Mouse (Mus musculus) layer of hippocampus, adult 18-20 months (tissue): ENCODE results near the gene Ugt1a10. TPM values are rescaled to one million over a fixed set of nuclear protein-coding genes. Genes with fewer than 3 reads are reported as not detected.

Experiments used
- DNase-seq, 2 experiments: peaks; one replicate each; pipeline ENCODE4 v3.0.0; 2022; ENCODE audit warnings: low spot score in 2 of 2
- total RNA-seq, 2 experiments: library from RNA; stranded (reverse); gene quantifications; 2 replicates each; pipeline ENCODE4 v1.2.3; 2021

Gene Ugt1a10
- total RNA-seq, 2 experiments from 2014 or later = not detected

GRCm38 (mm10) chr1:88250023-88250422, 194.8 kb downstream of the Ugt1a10 start:
- DNase-seq = no peak

GRCm38 (mm10) chr1:88253106-88253505, 197.9 kb downstream of the Ugt1a10 start:
- DNase-seq = no peak

GRCm38 (mm10) chr1:88253540-88253939, 198.4 kb downstream of the Ugt1a10 start:
- DNase-seq = no peak

GRCm38 (mm10) chr1:88254793-88255465, 199.7 kb downstream of the Ugt1a10 start:
- DNase-seq = no peak

DNA sequence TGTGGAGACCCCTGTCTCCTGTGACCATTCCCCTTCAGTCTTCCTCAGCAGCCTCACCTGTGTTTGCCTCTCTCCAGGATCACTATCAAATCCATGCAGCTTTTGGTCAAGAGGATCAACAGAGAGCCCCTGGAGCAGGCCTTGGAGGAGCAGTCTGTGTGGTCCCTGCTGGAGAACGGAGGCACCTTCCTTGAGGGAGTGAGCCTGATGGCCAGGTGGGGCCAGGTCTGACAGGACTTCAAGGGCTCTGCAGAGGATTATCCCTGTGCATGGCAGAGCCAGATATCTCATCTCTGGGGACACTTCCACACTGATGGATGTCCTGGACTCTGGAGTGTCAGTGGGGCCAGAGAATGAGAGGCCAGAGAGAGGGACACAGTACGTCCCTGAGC, 200.3 kb downstream of the Ugt1a10 start:
- DNase-seq = no peak

DNA sequence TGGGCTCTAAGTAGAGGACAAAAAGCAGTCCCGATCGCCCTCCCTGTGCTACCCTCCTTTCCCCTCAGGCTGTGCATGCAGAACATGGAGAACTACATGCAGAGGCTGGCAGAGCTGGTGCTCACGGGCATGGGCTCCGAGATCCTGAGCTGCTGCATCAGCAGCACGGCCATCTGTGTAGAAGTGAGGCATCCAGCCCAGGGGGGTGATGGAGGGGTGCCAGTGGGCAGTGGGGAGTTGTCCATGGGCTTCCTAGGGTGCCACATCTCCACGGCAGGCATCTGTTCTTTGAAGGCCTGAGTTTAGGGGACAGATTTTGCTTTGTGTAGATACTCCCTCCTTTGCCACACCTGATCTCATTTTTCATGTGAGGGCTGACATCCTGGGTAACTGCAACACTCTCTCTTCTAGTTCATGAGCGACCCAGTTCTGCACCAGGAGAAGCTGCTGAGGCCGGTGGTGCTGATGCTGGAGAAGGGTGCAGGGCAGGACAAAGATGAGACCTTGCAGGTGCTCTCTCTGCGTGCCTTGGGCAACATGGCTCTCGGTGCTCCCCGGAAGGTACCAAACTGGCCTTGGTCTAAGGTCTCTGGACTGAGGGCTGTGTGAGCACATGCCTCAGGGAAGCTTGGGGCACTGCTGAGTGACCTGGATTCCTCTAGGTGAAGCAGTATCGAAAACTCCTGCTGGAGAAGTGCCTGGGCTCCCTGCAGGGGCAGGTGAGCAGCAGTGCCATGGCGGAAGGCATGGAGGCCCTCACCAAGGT, 201.0 kb downstream of the Ugt1a10 start:
- no peak for DNase-seq

DNA sequence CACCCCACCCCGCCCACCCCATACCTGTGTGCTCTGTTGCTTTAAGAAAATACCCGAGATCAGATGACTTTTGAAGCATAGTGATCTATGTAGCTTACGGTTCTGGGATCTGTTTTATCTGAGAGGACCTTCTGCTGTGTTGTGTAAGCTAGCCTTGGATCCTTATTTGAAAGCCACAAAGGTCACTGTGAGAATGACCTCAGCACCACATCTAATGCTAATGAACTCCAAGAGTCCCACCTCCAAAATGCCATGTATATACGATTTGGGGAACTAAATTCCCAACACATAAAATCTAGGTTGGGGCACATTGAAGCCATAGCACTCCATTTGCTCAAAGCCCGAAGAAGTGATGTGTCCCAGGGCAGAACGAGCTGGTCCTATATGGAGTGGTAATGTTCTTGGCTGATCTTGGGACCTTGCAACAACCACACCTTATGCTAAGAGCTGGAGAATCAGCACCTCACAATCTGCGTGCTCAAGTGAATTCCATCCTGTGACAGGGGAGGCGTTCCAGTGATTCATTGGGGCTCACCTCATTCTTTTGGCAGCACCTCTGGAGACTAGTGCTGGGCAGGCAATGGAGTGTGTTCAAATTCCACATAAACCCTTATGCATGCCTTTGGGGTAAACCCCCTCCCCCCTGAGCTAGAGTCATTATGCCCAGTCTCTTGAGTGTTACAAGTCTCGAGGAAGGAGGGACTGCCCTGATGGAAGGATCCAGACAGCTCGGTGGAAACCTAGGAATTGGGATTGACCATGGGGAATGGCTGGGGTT, 201.9 kb downstream of the Ugt1a10 start:
- DNase-seq = no peak

GRCm38 (mm10) chr1:88257681-88258080, 202.5 kb downstream of the Ugt1a10 start:
- no peak for DNase-seq

GRCm38 (mm10) chr1:88258361-88258760, 203.2 kb downstream of the Ugt1a10 start:
- DNase-seq = no peak

DNA sequence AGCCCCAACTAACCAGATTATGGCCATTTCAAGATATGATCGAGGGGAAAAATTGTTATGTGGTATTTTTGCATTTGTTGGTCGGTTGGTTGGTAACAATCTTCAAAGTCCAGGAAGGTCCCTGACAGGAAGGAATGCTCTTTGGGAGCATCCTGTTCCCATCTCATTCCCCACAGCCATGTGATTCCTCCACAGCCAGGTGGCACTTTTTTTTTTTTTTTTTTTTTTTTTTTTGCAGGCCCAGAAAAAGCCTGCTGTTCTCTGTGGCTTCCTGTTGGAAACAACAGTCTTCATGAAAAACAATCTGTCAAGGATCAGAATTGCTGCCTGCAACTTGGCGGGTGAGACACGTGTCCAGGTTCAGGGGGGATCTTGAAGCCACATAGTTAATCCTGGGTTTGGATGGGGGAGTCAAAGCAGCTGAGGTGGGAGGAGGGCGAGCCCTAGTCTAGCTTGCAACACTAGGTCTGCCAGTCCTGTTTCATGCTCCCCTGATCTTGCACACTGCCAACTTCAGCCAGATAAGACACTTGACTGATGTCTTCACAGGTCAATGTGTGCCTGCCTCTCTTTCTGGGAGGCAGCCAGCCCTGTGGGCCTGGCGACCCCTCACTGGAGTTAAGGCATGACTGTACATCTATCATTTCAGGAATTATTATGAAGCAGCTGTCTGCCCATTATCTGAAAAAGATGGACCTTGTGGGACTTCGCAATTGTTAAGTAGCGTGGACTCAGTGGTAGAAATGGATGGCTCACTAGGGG, 203.9 kb downstream of the Ugt1a10 start:
- no peak for DNase-seq

DNA sequence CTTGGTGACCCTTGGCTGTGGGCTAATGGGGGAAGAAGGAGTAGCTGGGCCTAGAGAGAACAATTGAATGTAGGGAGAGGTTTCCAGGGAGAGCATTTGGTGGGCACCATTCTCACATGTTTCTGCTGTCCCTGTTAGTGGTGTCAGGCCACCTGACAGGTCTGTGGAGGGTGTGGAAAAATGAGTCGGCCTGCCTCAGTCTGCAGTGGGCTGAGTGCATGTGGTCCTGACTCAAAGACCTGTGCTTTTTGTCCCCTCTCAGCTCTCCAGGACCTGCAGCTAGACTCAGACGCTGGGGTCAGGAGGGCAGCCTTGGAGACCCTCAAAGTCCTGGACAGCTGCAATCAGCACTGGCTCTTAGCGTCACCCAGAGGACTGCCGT, 204.4 kb downstream of the Ugt1a10 start:
- DNase-seq = no peak

DNA sequence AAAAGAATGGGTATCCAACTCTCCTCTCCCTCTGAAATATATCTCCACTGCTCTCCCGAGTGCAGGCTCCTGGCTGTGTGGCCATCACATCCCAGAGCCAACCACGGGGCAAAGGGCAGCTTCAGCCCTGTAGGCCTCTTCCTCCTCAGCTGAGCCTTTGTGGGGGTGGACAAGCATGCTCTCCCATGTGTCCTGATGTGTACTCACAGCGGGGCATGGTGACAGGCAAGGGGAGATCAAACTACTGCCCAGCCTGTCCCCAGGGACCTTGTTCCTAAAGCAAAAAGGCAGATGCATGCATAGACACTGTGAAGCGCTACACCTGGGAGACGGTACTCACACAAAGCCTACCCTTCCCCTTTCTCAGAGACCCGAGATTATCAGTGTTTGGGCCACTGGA, 204.9 kb downstream of the Ugt1a10 start:
- no peak for DNase-seq

GRCm38 (mm10) chr1:88260604-88261377, 205.6 kb downstream of the Ugt1a10 start:
- DNase-seq = no peak

GRCm38 (mm10) chr1:88261706-88262105, 206.5 kb downstream of the Ugt1a10 start:
- no peak for DNase-seq

DNA sequence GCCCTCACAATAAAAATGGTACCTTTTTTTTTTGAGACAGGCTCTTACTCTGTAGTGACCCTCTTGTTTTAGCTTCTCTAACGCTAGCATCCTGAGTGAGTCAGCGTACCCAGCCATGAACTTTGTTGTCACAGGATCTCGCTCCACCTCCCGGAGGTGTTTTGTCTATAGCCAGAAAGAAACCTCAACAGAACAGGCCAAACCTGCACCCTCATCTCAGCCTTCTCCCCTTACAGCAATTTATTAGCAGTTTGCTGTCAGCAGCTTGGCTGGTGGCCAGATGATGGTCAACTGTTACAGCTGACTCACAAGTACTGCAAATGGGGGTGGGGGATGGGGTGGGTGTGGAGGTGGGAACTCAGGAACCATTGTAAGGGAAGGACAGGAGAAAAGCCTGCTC, 207.1 kb downstream of the Ugt1a10 start:
- DNase-seq = no peak

- DNase-seq = no peak
Observed at GRCm38 (mm10) chr1:88262961-88263360, 207.8 kb downstream of the Ugt1a10 start.

DNA sequence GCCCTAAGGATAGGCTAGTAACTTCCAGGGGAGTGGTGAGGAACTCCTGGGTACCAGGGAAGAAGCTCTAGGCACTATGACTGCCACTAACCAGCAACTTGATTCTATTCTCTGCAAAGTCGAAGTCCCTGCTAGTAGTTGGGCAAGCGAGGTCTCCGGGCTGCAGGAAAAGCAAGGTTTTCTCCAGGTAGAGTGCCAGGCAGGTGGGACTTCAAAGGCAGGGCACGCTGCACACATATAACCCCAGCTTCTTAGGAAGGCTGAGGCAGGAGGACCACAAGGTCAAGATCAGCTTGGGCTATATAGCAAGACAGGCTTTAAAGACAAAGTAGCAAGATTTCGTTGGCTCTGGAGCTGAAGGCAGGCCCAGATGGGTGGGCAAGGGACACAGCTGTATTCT, 208.6 kb downstream of the Ugt1a10 start:
- no peak for DNase-seq

GRCm38 (mm10) chr1:88264237-88264868, 209.2 kb downstream of the Ugt1a10 start:
- DNase-seq = no peak

GRCm38 (mm10) chr1:88264869-88265240, 209.7 kb downstream of the Ugt1a10 start:
- DNase-seq = no peak

GRCm38 (mm10) chr1:88266123-88266522, 210.9 kb downstream of the Ugt1a10 start:
- DNase-seq = no peak
